Mouse (Mus musculus) ES-Bruce4 (cell line): Measurements from ENCODE around the gene Fosl2.
A peak's percentile ranks its signal among the peaks of the same experiment; 100 is the strongest.

Experiments
- CTCF ChIP-seq: IDR thresholded peaks from one replicate; pipeline ENCODE4 v1.8.1; 2011; ENCODE audit warnings: low read depth, low read length
- EP300 ChIP-seq: IDR thresholded peaks from 2 replicates; pipeline ENCODE4 v1.6.1; 2011; ENCODE audit warnings: low read depth, low read length; ENCODE audit not compliant: insufficient read depth
- POLR2A ChIP-seq: IDR thresholded peaks from one replicate; pipeline ENCODE4 v1.8.1; 2011; ENCODE audit warnings: low read length; ENCODE audit not compliant: insufficient read depth

- TF ChIP-seq CTCF, result no peak
- no peak for TF ChIP-seq POLR2A
- TF ChIP-seq EP300, result 0 out of 2 replicates have a peak, but pooled peaks have one; percentile 32
Observed at GRCm38 (mm10) chr5:32182885-32183629, 47.5 kb downstream of the Fosl2 start.
